27 mouse cellular contexts compared by ENCODE assay signal in genomic region chr17:71913188-71913587, GRCm38 (mm10).
DNase-seq lines count a peak whose midpoint lies in the region; ATAC-seq and TF ChIP-seq lines count a peak whose summit lies in the region.
"Had no signal": no experiment of that assay in that cellular context is flagged by ENCODE, and none has a peak within 500 bp of the region (broad histone marks: within the 10 kb centered on the region; RNA-seq: fewer than 3 reads in every experiment).

No protein-coding gene starts in this region.

- no peak overlapping the region for H3K27ac ChIP-seq in heart, postnatal 0 days (ENCODE audit: low read depth)
- H3K27ac ChIP-seq in intestine, embryonic 15.5 days: no peak overlapping the region
- no peak overlapping the region for H3K27ac ChIP-seq in stomach, embryonic 16.5 days (ENCODE audit: low read length)
- H3K27ac ChIP-seq in midbrain, embryonic 14.5 days (replicated peaks; ENCODE audit: low read depth, low read length): no peak overlapping the region
- H3K27ac ChIP-seq in midbrain, postnatal 0 days (ENCODE audit: low read depth, low read length): no peak overlapping the region
- H3K27ac ChIP-seq: heart, adult 2 months; heart, embryonic 15.5 days; hindbrain, embryonic 14.5 days; kidney, embryonic 15.5 days; limb, embryonic 10.5 days; midbrain, embryonic 12.5 days had no signal

- TF ChIP-seq EP300 in heart, postnatal 0 days (IDR thresholded peaks at IDR 0.05; ENCODE audit: low read depth): no peak

- H3K4me2 ChIP-seq in heart, postnatal 0 days (ENCODE audit: low read depth, low read length): no peak overlapping the region
- H3K4me2 ChIP-seq in intestine, embryonic 15.5 days (replicated peaks): no peak overlapping the region
- no peak overlapping the region for H3K4me2 ChIP-seq in stomach, embryonic 16.5 days (ENCODE audit: low read depth, low read length)
- H3K4me2 ChIP-seq in midbrain, embryonic 14.5 days (ENCODE audit: low read length): no peak overlapping the region
- H3K4me2 ChIP-seq in midbrain, postnatal 0 days (ENCODE audit: low read depth, low read length, poor library complexity, severe bottlenecking): no peak overlapping the region
- H3K4me2 ChIP-seq: heart, embryonic 15.5 days; hindbrain, embryonic 14.5 days; kidney, embryonic 15.5 days; midbrain, embryonic 12.5 days had no signal

- H3K4me3 ChIP-seq in heart, postnatal 0 days (ENCODE audit: low read depth, low read length): no peak overlapping the region
- no peak overlapping the region for H3K4me3 ChIP-seq in intestine, embryonic 15.5 days (replicated peaks)
- no peak overlapping the region for H3K4me3 ChIP-seq in stomach, embryonic 16.5 days (replicated peaks; ENCODE audit: low read length)
- H3K4me3 ChIP-seq in midbrain, embryonic 14.5 days (replicated peaks; ENCODE audit: low read depth, low read length): no peak overlapping the region
- H3K4me3 ChIP-seq in midbrain, postnatal 0 days (ENCODE audit: low read depth, low read length): no peak overlapping the region
- H3K4me3 ChIP-seq: heart, adult 2 months; heart, embryonic 15.5 days; kidney, embryonic 15.5 days; limb, embryonic 10.5 days; midbrain, embryonic 12.5 days had no signal

- no peak overlapping the region for H3K9ac ChIP-seq in heart, postnatal 0 days (replicated peaks; ENCODE audit: low read depth, low read length)
- H3K9ac ChIP-seq in intestine, embryonic 15.5 days: no peak overlapping the region
- no peak overlapping the region for H3K9ac ChIP-seq in stomach, embryonic 16.5 days (ENCODE audit: low read length)
- H3K9ac ChIP-seq in midbrain, embryonic 14.5 days (replicated peaks; ENCODE audit: low read length): no peak overlapping the region
- no peak overlapping the region for H3K9ac ChIP-seq in midbrain, postnatal 0 days (replicated peaks; ENCODE audit: low read length, poor library complexity, severe bottlenecking)
- H3K9ac ChIP-seq: forebrain, postnatal 0 days; heart, embryonic 15.5 days; hindbrain, embryonic 14.5 days; kidney, embryonic 15.5 days; midbrain, embryonic 12.5 days had no signal

- no peaks in the 10 kb centered on the region for H3K9me3 ChIP-seq in heart, postnatal 0 days (replicated peaks; ENCODE audit: control insufficient read depth, low read length)
- no peaks in the 10 kb centered on the region for H3K9me3 ChIP-seq in intestine, embryonic 15.5 days
- H3K9me3 ChIP-seq in stomach, embryonic 16.5 days (replicated peaks; ENCODE audit: control insufficient read depth, low read length): no peaks in the 10 kb centered on the region
- no peaks in the 10 kb centered on the region for H3K9me3 ChIP-seq in midbrain, embryonic 14.5 days (ENCODE audit: control insufficient read depth, low read length)
- H3K9me3 ChIP-seq in midbrain, postnatal 0 days (ENCODE audit: low read length): no peaks in the 10 kb centered on the region
- H3K9me3 ChIP-seq: heart, embryonic 15.5 days; kidney, embryonic 15.5 days; limb, embryonic 10.5 days; midbrain, embryonic 12.5 days had no signal

- WGBS in heart, postnatal 0 days: 23% methylated on average over 3 of the region's 3 CpGs
- WGBS in intestine, embryonic 15.5 days: 48% methylated on average over 3 of the region's 3 CpGs
- WGBS in stomach, embryonic 16.5 days: 22% methylated on average over 3 of the region's 3 CpGs
- WGBS in midbrain, embryonic 14.5 days: 82% methylated on average over 3 of the region's 3 CpGs
- WGBS in midbrain, postnatal 0 days: 86% methylated on average over 3 of the region's 3 CpGs

- no peak for ATAC-seq in heart, postnatal 0 days (ENCODE audit: insufficient read depth, low read depth)
- peak; percentile 47; the same call in 1 of the 2 replicates for ATAC-seq in intestine, embryonic 15.5 days
- ATAC-seq in stomach, embryonic 16.5 days (ENCODE audit: insufficient read depth, low FRiP score): peak; percentile 73; the same call in 1 of the 2 replicates
- ATAC-seq in midbrain, embryonic 14.5 days (ENCODE audit: low FRiP score, low TSS enrichment): no peak
- ATAC-seq in midbrain, postnatal 0 days (ENCODE audit: low FRiP score): no peak
- ATAC-seq: forebrain, postnatal 0 days; inflammation-experienced regulatory T-cells, adult 6 months; Patski had no signal

- peak; percentile 8 for DNase-seq in heart, postnatal 0 days (ENCODE audit: low spot score)
- DNase-seq in heart, adult 18-20 months: no peak
- DNase-seq in ZHBTc4 (ENCODE audit: low read depth, low spot score): peak; percentile 70
- no peak for DNase-seq in midbrain, embryonic 14.5 days
- DNase-seq in kidney, postnatal 14 days: no peak
- DNase-seq in midbrain, postnatal 0 days (ENCODE audit: low spot score): no peak
- DNase-seq: adrenal gland, postnatal 36 days; cerebellum, adult 11-12 months; cerebellum, postnatal 10 days; forebrain, postnatal 0 days; gastrocnemius, postnatal 14 days; heart, adult 2 months; heart, postnatal 4 days; layer of hippocampus, adult 9-11 months; liver; lung, postnatal 10 days; right cerebral cortex, postnatal 25 days; spleen, adult 18-20 months had no signal

- no peaks in the 10 kb centered on the region for H3K4me1 ChIP-seq in heart, postnatal 0 days (ENCODE audit: control insufficient read depth, insufficient read depth)
- H3K4me1 ChIP-seq in intestine, embryonic 15.5 days (replicated peaks): no peaks in the 10 kb centered on the region
- no peaks in the 10 kb centered on the region for H3K4me1 ChIP-seq in stomach, embryonic 16.5 days (ENCODE audit: control insufficient read depth, insufficient read depth, low read length)
- H3K4me1 ChIP-seq in midbrain, embryonic 14.5 days (ENCODE audit: control insufficient read depth, insufficient read depth, low read length): no peaks in the 10 kb centered on the region
- H3K4me1 ChIP-seq in midbrain, postnatal 0 days (ENCODE audit: insufficient read depth, low read length): no peaks in the 10 kb centered on the region
- H3K4me1 ChIP-seq: heart, embryonic 15.5 days; kidney, embryonic 15.5 days; limb, embryonic 10.5 days had no signal

- H3K27me3 ChIP-seq in heart, postnatal 0 days (ENCODE audit: control insufficient read depth, insufficient read depth, low read length): no peaks in the 10 kb centered on the region
- H3K27me3 ChIP-seq in intestine, embryonic 15.5 days (replicated peaks): no peaks in the 10 kb centered on the region; the same call in 1 of the 2 replicates
- no peaks in the 10 kb centered on the region for H3K27me3 ChIP-seq in stomach, embryonic 16.5 days (ENCODE audit: control insufficient read depth, insufficient read depth, low read length)
- no peaks in the 10 kb centered on the region for H3K27me3 ChIP-seq in midbrain, embryonic 14.5 days (ENCODE audit: control insufficient read depth, insufficient read depth, low read length)
- no peaks in the 10 kb centered on the region for H3K27me3 ChIP-seq in midbrain, postnatal 0 days (ENCODE audit: insufficient read depth, low read length)
- H3K27me3 ChIP-seq: heart, embryonic 15.5 days; kidney, embryonic 15.5 days; midbrain, embryonic 12.5 days; Patski had no signal

- H3K36me3 ChIP-seq in heart, postnatal 0 days (replicated peaks; ENCODE audit: control insufficient read depth, insufficient read depth, low read length): no peaks in the 10 kb centered on the region
- H3K36me3 ChIP-seq in intestine, embryonic 15.5 days: no peaks in the 10 kb centered on the region
- H3K36me3 ChIP-seq in stomach, embryonic 16.5 days (ENCODE audit: control insufficient read depth, insufficient read depth, low read length): no peaks in the 10 kb centered on the region
- H3K36me3 ChIP-seq in midbrain, embryonic 14.5 days (ENCODE audit: control insufficient read depth, insufficient read depth, low read length): no peaks in the 10 kb centered on the region
- no peaks in the 10 kb centered on the region; the same call in 1 of the 2 replicates for H3K36me3 ChIP-seq in midbrain, postnatal 0 days (ENCODE audit: insufficient read depth, low read length)
- H3K36me3 ChIP-seq: heart, embryonic 15.5 days; kidney, embryonic 15.5 days; limb, embryonic 10.5 days; midbrain, embryonic 12.5 days had no signal

- no peak for TF ChIP-seq CTCF in heart, postnatal 0 days (IDR thresholded peaks at IDR 0.05; ENCODE audit: low read depth)
- no peak for TF ChIP-seq CTCF in midbrain, postnatal 0 days (IDR thresholded peaks at IDR 0.05)

Comparison
In these comparisons a context has a peak if more than half of its experiments do, and no peak if none do; other contexts are left out.
1. DNase-seq: peak in heart, postnatal 0 days (single experiment) and ZHBTc4 (single experiment); none in heart, adult 18-20 months (0 of 2), midbrain, embryonic 14.5 days (single experiment), kidney, postnatal 14 days (single experiment) and midbrain, postnatal 0 days (single experiment).
2. ATAC-seq: peak in intestine, embryonic 15.5 days (single experiment) and stomach, embryonic 16.5 days (single experiment); none in heart, postnatal 0 days (single experiment), midbrain, embryonic 14.5 days (single experiment) and midbrain, postnatal 0 days (single experiment).